Mouse (Mus musculus): ENCODE data around the gene Pla2g4e. TPM values are rescaled to one million over a fixed set of nuclear protein-coding genes. Genes with fewer than 3 reads are reported as not detected.
A peak's percentile ranks its signal among the peaks of the same experiment; 100 is the strongest.

Pla2g4e gene
- total RNA-seq, 2 experiments from 2014 or later = 0.36 to 0.38 TPM

GRCm38 (mm10) chr2:120158016-120158415 is 87.1 kb downstream of the Pla2g4e start:
- DNase-seq (ENCODE audit: low spot score in 2 of 2) = no peak

- no peak for DNase-seq (ENCODE audit: low spot score in 2 of 2)
Measured at GRCm38 (mm10) chr2:120157606-120158005, 87.5 kb downstream of the Pla2g4e start.

GRCm38 (mm10) chr2:120154361-120154894 is 90.7 kb downstream of the Pla2g4e start, which contains the start of gene Ehd4:
Gene Ehd4, minus strand, starts transcription at chr2:120154606.
- DNase-seq (ENCODE audit: low spot score in 2 of 2) = peak; percentile 99

- peak in 1 of 2 experiments; percentile 48 for DNase-seq (ENCODE audit: low spot score in 2 of 2)
Measured at GRCm38 (mm10) chr2:120153586-120154360, 91.4 kb downstream of the Pla2g4e start.

GRCm38 (mm10) chr2:120150571-120150970 is 94.6 kb downstream of the Pla2g4e start:
- no peak for DNase-seq (ENCODE audit: low spot score in 2 of 2)

- no peak for DNase-seq (ENCODE audit: low spot score in 2 of 2)
Measured at GRCm38 (mm10) chr2:120149634-120150033, 95.5 kb downstream of the Pla2g4e start.

- DNase-seq (ENCODE audit: low spot score in 2 of 2) = no peak
Measured at GRCm38 (mm10) chr2:120147999-120148398, 97.1 kb downstream of the Pla2g4e start.

GRCm38 (mm10) chr2:120147364-120147763 is 97.8 kb downstream of the Pla2g4e start:
- no peak for DNase-seq (ENCODE audit: low spot score in 2 of 2)

GRCm38 (mm10) chr2:120146543-120146942 is 98.6 kb downstream of the Pla2g4e start:
- DNase-seq (ENCODE audit: low spot score in 2 of 2) = no peak

- no peak for DNase-seq (ENCODE audit: low spot score in 2 of 2)
Measured at GRCm38 (mm10) chr2:120144390-120144789, 100.7 kb downstream of the Pla2g4e start.

- no peak for DNase-seq (ENCODE audit: low spot score in 2 of 2)
Measured at GRCm38 (mm10) chr2:120142336-120142735, 102.8 kb downstream of the Pla2g4e start.

- DNase-seq (ENCODE audit: low spot score in 2 of 2) = no peak
Measured at GRCm38 (mm10) chr2:120141671-120142070, 103.5 kb downstream of the Pla2g4e start.

- DNase-seq (ENCODE audit: low spot score in 2 of 2) = no peak
Measured at GRCm38 (mm10) chr2:120140326-120140725, 104.8 kb downstream of the Pla2g4e start.

GRCm38 (mm10) chr2:120139091-120139490 is 106.0 kb downstream of the Pla2g4e start:
- no peak for DNase-seq (ENCODE audit: low spot score in 2 of 2)

- DNase-seq (ENCODE audit: low spot score in 2 of 2) = no peak
Measured at GRCm38 (mm10) chr2:120137281-120137680, 107.9 kb downstream of the Pla2g4e start.

- no peak for DNase-seq (ENCODE audit: low spot score in 2 of 2)
Measured at GRCm38 (mm10) chr2:120134453-120135075, 110.6 kb downstream of the Pla2g4e start.

- DNase-seq (ENCODE audit: low spot score in 2 of 2) = no peak
Measured at GRCm38 (mm10) chr2:120131881-120132280, 113.3 kb downstream of the Pla2g4e start.

GRCm38 (mm10) chr2:120129252-120129908 is 115.8 kb downstream of the Pla2g4e start:
- no peak for DNase-seq (ENCODE audit: low spot score in 2 of 2)

- DNase-seq (ENCODE audit: low spot score in 2 of 2) = no peak
Measured at GRCm38 (mm10) chr2:120128611-120129051, 116.5 kb downstream of the Pla2g4e start.

GRCm38 (mm10) chr2:120128011-120128410 is 117.1 kb downstream of the Pla2g4e start:
- no peak for DNase-seq (ENCODE audit: low spot score in 2 of 2)

- DNase-seq (ENCODE audit: low spot score in 2 of 2) = no peak
Measured at GRCm38 (mm10) chr2:120126901-120127300, 118.2 kb downstream of the Pla2g4e start.

GRCm38 (mm10) chr2:120126408-120126807 is 118.7 kb downstream of the Pla2g4e start:
- DNase-seq (ENCODE audit: low spot score in 2 of 2) = no peak
